Mouse (Mus musculus) urinary bladder, postnatal 14 days (tissue): Measurements from ENCODE around the gene Lonrf2.
A peak's percentile ranks its signal among the peaks of the same experiment; 100 is the strongest.

ENCODE experiments used
- DNase-seq: peaks from one replicate; pipeline ENCODE4 v3.0.0; 2021; ENCODE audit warnings: low spot score

The Lonrf2 gene

DNA sequence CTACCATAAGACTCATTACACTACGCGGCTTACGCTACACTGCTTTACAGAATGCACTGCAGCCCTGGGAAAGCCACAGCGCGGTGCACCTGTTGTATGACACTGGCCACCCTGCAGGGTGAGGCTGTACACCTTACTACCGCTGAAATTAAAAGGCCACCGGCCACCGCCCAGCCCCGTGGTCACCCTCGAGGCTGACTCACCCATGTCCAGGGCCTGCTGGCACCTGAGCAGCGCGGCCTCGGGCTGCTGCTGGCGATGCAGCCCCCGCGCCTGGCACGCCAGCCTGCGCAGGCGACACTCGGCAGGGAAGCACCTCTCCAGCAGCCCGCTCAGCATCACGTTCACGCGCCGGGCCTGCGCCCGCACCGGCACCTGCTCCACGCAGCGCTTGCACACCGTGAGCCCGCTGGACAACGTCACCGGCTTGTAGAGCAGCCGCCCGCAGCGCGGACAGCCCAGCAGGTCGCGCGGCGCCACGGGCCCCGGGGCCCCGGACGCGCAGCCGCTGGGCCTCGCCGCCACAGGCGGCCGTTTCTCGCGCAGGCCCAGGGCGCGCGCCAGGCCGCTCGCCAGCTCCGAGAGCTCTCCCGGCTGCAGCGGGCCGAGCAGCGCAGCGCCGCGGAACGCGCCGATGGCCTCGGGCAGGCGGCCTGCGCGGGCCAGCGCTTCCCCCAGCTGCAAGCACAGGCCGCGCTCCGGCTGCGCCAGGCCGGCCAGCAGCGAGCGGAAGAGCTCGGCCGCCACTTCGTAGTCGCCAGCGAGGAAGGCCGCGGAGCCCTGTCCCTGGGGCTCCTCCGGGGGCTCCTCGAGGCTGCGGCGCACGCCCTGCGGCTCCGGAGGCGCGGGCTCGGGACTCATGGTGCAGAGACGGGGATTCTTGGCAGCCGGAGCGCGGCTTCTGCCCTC is 689 bp downstream of the Lonrf2 start:
- peak; percentile 26 for DNase-seq

DNA sequence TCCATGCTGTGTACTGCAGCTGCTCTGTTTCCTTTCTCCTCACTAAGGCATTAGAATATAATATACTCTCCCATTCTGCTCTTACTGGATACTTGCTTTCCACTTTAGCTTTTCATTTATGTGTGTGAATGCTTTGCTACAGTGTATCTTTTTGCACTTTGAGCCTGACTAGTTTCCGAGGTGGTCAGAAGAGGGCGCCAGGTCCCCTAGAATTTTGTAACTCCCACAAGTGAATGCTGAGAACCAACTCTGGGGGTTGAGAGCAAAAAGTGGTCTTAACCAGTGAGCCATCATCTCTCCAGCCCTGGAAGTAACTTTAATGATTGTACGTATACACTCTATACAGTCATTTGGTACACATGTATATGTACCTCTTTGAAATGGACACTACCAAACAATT is 1.6 kb downstream of the Lonrf2 start:
- DNase-seq: peak; percentile 16

DNA sequence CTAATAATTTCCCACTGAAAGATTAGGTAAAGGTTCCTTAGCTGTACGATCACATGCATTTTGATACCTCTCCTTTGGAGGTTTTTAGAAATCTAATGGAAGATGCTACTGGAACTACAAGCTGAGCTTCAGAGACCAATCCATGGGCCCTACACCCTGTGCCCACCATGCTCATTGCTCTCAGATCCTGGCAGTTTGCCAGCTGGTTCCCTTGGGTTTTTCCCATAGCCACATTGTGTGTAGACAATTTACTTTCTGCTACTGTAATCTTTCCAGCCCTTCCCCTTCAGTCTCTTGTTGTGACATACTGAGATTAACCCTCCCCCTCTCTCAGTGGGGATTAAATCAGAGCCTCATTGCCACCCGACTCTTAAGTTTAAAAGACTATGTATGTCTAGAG is 11.6 kb downstream of the Lonrf2 start:
- DNase-seq: no peak

DNA sequence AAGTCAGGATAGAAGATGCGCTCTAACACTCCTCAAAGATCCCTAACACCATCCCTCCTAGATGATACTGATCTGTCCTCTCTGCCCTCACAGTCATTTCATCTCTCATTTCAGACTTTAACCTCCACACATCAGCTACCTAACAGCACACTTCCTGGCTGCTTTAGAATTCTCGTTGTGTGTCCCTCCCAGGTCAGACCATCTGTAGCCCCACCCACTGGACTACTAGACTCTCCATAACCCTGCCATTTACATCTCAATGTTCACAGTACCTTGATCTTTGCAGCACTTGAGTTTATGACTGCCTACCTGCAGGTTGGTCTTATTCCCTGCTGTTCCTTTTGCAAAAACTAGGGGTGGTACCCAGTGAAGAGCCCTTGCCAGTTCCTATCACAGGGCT is 12.7 kb downstream of the Lonrf2 start:
- no peak for DNase-seq

DNA sequence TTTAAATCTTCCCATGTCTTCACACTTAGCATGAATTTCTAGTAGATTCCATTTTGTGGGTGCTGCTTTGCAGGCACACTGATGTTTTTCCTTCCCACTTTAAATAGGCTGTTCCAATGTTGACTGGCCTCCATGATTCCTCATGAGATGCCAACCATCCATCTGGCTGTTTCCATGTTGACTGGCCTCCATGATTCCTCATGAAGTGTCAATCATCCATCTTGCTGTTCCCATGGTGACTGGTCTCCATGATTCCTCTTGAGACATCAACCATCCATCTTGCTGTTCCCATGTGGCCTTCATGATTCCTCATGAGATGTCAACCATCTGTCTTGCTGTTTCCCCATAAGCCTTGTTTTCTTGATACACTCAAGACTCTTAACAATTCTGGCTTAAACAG is 16.8 kb downstream of the Lonrf2 start:
- DNase-seq: no peak

DNA sequence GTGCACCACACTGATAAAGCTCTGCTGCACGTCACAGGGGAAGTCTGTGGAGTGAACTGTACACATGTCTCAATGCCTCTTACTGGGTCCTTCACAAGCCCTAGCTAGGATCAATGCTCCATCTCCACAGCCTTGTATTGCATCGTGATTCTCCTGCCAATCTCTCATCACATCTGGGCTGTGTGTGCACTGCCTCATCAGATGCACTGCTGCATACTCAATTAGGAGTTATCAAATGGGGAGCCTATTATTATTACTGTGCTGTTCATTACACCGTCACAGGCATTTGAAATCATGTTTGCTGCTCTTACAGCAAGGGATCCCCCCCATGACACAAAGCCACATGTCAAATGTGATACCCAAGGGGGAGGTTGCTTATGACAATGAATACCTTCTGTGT is 18.8 kb downstream of the Lonrf2 start:
- no peak for DNase-seq

DNA sequence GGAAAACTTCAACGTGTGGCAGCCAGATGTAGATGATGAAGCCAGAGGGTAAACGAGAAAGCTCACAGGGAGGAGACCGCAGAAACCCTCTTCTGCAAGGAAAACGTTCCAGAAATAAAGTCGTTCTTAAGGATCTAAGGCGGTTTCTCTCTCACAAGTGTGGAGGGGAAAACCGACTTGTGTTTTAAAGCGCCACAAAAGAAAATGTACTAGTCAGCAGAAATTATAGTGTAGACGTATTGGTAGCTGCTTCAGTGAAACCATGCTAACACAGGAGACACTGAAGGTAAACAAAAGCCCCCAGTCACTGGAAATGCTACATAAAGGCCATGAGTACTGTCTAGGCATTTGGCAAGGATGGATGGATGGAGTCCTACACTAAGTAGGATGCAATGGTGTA is 19.2 kb downstream of the Lonrf2 start:
- DNase-seq: no peak

DNA sequence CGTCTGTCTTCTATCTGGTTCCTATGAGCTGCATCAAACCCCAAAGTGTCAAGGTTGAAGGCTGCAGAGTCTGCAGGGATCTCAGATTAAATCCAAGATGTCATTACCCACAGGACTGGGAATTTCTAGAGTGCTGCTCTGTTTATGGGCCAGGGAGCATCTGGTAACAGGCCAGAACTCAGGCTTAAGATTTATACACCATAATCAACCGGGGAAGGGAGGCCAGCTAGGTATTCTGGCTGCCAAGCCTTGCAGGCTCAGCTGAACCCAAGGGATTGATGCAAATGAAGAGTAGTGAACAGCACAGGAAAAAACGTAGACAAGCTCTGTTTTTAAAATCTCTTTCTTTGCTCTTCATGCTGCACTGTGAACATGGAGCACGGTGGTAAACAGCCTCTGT is 20.2 kb downstream of the Lonrf2 start:
- no peak for DNase-seq

DNA sequence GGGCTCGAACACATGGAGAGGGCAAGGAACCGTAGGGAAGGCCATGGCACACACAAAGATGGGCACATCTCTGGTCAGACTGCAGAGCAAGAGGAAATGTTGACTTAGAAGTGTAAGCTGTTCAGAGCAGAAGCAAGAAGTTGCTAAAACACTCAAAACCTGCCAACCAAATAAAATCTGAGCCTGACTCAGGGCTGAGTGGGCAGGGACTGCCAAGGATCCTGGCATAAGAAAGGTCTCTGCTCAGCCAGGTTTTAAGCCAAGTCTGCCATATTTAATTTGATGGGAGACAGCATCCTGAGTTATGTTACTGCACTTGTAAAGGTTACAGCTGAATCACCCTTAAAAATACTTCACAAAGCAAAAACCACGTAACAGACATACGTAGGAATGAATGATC is 29.4 kb downstream of the Lonrf2 start:
- DNase-seq: no peak

DNA sequence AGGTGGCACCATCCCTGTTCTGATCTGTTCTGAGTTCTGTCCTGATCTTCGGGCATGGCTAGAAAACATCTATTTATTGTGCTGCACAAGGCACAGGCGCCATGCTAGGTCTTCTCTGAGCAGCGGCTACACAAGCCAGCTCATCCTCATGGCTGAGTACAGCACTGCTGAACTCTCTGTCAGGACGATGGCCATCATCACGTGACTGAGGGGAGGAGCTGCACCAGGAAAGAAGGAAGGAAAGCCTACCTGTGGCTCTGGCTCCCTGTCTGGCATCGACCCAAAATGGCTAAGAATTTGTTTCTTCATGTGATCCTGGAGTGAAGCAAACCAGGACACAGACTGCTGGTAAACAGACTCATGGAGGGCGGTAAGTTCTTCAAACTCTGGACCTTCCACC is 36.1 kb downstream of the Lonrf2 start:
- no peak for DNase-seq

DNA sequence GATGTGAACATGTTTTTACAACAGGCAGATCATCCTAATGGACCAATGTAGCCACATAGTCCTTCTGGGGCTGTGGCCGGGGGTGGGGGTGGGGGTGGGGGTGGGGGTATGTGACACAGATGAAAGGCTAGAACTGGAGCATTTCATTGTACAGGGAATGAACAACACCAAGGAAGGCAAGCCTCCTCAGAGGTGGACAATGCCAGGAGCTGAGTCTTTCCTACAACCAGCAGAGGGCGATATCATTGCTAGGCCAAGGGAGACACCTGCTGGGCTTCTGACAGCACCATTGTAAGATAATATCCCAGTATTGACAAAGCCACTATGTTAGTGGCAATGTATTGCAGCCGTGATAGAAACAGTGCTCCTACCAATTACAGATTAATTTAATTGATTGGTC is 37.2 kb downstream of the Lonrf2 start:
- DNase-seq: peak; percentile 24

DNA sequence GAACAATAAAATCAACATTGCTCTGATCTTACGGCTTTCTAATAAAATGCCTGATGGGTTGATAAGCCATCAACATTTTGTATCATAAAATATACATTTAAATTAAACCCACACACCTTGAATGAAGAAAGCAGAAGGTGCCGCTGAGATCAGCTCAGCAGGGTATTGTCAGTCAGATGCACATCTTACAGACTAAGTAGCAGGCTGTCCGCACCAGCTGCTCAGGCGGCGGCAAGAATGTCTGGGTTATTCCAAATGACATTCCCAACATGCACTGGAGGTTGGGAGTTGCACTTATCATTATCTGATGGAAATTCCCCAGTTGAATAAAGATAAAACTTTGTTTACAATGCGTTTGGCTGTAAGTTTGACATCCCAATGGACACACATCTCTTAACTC is 39.6 kb downstream of the Lonrf2 start:
- DNase-seq: no peak

DNA sequence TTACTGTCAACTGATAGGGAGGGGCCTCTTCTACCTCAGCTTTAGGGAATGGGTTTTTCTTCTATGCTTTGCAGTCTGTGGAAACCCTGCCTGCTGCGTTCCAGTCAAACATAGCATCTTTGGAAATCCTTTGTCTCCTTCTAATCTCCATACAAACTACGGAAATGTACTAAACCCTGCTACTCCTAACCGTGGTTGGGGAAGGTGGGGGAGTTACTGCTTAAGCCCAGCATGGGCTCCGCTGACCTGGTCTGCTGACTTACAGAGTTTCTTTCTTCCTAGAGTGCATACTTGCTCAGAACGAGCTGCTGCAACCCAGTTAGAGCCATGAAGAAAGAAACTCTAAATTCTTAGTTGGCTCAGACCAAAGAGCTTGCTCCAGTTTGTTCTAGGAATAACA is 41.0 kb downstream of the Lonrf2 start:
- DNase-seq: no peak

DNA sequence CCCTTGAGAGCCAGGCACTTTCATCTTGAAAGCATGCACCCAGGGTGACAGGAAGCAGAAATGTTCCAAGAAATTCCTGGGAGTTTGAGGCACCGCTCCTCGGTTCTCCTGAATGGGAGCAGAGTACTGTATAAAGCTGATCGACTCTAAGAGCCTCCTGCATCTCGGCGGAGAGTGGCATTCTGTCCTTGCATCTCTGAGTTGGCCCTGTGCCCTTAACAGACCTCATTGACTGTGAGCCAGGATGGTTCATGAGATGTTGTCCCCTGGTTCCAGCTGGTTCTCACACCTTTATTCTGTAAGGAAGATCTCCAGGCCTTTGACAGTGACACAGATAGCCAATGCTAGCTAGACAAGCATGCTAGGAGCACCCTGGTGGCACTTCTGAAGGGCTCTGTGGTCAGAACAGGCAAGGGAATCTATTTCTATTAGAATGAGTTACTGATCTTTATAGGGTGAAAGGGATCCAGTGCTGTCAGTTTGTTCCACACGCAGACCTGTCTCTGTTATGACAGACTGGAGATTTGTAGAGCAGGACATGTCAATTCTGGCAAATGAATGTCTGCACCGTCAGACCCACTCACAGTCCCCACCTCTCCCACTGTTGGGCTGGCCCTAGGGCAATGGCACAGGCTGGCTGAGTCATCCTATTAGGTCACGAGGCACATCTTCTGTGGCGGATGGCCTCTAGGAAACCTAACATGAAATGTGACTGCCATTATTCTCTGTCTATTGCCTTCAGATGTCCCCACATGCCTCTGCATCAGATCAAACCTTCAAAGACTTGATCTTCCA is 45.3 kb downstream of the Lonrf2 start:
- no peak for DNase-seq

DNA sequence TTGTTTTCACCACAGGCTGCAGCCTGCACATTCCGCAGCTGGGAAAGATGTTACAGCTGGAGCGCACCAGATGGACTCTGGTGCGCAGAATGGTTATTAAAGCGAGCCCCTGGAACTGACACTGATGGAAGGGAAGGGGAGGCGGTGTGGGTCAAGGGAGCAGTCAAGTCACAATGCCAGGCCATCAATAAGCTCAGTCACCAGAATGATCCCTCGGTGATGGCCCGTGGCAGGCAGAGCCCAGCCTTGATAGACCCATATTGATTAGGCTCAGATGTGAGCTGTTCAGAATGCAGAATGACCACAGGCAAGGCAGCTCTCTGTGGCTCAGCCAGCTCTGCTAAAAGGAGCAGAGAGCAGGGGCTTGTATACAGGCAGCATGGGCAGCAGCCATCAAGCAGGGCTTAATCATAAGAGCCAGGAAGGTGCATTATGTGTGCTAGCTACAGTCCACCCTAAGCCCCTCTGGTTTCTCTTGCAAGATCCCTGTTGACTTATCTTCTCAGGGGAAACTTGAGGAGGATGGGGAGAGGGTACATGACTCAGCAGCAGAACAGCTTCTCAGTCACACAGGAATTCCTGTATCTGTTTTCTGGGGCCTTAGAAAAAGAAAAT is 46.4 kb downstream of the Lonrf2 start:
- DNase-seq: no peak

DNA sequence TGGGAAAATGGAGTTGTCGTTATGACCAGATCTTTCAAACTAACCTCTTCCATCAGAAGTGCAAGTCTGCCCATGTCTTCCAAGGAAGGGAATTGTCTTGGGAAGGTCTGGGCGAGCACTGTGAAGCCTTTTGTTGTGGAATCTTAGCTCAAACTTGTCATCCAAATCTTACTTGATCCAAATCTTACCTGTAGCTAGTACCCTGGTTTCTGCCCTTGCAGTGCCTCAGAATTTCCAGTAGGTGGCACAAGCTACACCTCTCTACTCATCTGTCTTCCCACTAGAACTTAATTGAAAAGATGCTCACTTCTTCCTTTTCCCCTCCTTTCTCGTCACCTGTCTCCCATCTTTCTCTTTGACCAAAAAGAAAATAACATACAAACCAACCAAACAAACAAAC is 47.6 kb downstream of the Lonrf2 start:
- DNase-seq: no peak

DNA sequence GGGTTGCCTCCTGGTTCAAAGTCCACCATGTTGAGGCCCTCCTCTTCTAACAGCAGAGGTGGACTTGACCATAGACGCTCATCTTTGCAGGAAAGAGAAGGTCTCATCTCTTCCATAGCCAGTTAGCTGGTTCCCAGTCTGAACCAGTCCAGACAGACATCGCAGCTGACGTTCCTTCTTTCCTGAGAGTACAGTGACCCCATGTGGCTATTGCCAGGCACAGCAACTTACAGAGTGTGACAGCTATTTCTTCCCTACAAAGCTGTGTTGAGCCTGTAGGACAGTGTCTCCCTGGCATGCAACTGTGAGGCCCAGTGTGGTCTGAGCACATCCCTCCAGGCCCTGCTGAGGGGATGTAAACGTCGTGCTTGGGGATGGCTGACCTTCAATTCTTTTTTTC is 49.1 kb downstream of the Lonrf2 start:
- DNase-seq: peak; percentile 43

DNA sequence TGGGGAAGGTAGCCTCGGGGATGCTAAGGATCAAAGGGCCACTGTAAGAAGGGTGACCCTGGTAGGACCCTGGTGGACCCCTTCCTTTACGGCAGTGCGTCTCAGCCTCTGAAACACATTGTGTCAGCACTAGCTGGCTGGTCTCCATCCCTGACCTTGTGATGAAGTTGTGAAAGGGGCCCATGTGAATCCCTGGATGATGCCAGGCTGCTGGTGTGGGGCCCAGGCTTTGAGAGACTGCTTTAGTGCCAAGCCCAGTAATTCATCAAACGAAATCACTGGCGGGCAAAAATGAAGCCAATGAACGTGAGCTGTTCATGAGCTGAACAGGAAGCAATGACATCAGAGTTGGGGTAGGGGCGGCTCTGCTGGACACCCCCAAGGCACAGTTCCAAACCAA is 50.2 kb downstream of the Lonrf2 start:
- no peak for DNase-seq

DNA sequence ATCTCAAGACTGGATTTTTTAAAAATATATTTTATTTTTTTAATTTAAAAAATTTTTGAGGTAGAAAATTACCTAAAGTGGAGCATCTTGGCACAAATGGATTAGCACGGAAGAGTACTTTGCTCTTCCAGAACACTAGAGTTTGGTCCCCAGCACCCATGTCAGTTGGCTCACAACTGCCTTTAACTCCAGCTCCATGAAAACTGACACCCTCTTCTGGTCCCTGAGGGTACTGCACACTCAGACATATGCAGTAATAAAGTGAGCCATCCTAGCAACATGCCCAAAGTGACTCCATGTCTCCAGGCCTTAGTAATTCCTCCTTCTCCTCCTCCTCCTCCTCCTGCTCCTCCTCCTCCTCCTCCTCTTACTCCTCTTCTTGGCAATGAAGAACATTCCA is 58.2 kb downstream of the Lonrf2 start:
- no peak for DNase-seq

DNA sequence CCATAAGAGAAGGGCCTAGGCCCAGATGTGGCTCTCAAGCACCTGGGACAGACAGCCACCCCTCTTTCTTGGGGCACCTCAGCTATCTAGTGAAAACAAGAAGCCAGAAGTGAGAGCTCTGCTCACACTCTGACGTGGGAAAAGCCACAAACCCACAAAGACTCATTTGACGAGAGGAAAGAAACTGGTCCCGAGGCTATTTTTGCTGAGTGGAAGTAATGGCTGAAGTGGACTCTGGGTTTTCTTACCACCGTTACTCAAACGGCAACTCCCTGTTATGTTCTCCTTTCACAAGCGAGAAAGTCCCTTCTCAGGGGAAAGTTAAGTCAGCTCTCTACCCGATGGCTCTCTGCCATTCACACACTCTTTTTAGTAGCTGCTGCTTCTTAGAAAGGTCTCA is 59.0 kb downstream of the Lonrf2 start:
- no peak for DNase-seq

DNA sequence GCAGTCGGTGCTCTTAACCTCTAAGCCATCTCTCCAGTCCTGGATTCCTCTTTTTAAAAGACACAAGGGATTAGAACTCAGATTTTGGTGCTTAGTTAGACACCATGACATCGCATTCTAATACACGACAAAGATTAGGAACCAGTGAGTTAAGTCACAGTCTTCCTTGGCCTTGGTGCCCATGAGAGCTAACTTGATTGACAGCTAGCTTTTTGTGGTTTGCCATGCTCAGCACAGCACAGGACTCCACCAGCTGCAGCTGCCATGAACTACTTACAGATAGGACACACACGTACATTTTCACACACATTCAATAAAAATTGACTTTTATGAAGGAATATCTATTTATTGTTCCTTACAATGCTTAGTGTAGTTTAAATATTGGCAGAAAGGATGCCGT is 60.8 kb downstream of the Lonrf2 start:
- DNase-seq: no peak

DNA sequence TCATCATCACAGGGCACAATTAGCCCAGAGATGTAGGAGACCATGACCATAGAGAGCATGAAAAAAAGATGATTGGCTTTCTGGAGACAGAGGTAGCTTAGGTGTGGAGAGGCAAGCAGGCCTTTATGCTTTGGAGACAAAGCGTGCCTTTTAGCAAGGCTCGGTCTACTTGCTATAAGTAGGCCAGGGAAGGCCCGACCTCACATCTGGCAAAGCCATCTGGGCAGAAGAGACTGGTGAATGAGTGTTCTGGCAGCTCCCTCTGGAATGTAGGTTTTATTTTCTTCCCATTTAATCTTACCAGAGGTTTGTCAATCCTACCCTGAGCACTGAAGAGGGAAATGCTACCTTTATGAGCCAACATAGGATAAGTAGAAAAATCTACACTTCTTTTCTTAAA is 65.8 kb downstream of the Lonrf2 start:
- no peak for DNase-seq

DNA sequence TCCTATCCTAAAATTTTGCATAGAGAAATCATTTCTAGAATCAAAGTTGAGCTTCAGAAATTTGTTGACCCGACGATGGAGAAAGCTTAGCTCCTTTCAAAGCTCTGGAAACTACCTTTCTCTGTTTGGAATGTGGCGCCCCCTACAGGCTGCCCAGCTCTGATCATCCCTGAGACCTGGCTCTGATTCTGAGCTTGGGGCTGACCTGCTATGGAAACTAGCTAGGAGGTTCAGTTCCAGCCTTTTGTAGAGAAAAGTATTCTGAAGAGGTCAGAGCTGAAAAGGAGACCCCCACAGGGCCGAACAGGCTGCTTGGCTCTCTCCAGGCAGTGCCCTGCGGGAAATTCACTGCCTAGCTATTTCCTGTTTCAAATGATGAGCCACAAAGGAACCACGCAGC is 66.6 kb downstream of the Lonrf2 start:
- DNase-seq: peak; percentile 60
